Mouse (Mus musculus) embryonic facial prominence, embryonic 10.5 days (tissue): ENCODE measurements around the gene Osbpl10. TPM values are rescaled to one million over a fixed set of nuclear protein-coding genes. Genes with fewer than 3 reads are reported as not detected.

Experiments
- DNase-seq: peaks from one replicate; pipeline ENCODE4 v3.0.0-alpha.2; 2017; ENCODE audit warnings: low spot score
- H3K27ac ChIP-seq: fragments of 300-500 bp; sonication (generic); replicated peaks from 2 replicates; pipeline ENCODE4 v1.5.1; 2016; ENCODE audit warnings: mild to moderate bottlenecking
- H3K27me3 ChIP-seq: fragments of 300-500 bp; sonication (generic); replicated peaks from 2 replicates; pipeline ENCODE4 v1.6.1; 2016; ENCODE audit warnings: low read depth, mild to moderate bottlenecking; ENCODE audit not compliant: poor library complexity, severe bottlenecking
- H3K36me3 ChIP-seq: fragments of 300-500 bp; sonication (generic); replicated peaks from 2 replicates; pipeline ENCODE4 v1.6.1; 2016; ENCODE audit warnings: mild to moderate bottlenecking, moderate library complexity
- H3K4me1 ChIP-seq: fragments of 300-500 bp; sonication (generic); 2 replicates; pipeline ENCODE4 v1.6.1; 2016
- H3K4me3 ChIP-seq: fragments of 300-500 bp; sonication (generic); 2 replicates; pipeline ENCODE4 v1.5.1; 2016; ENCODE audit warnings: mild to moderate bottlenecking, moderate library complexity
- H3K9me3 ChIP-seq: fragments of 300-500 bp; sonication (generic); 2 replicates; pipeline ENCODE4 v1.6.1; 2016; ENCODE audit warnings: mild to moderate bottlenecking
- WGBS: fragments of 180-500 bp; shearing (Covaris S2); methylation state at CpG from one replicate; pipeline ENCODE4 v1.1.7; 2016; 5-methylcytosine and 5-hydroxymethylcytosine counted together
- polyA plus RNA-seq: library from polyadenylated mRNA; unstranded; fragments of >200 nt; fragmentation: Nextera tagmentation; extraction: Ambion mirVana; gene quantifications from 2 replicates; pipeline ENCODE4 v1.2.1, GENCODE M21; 2016

Osbpl10 gene
- polyA plus RNA-seq, 1 experiment from 2014 or later = 1.3 TPM

DNA sequence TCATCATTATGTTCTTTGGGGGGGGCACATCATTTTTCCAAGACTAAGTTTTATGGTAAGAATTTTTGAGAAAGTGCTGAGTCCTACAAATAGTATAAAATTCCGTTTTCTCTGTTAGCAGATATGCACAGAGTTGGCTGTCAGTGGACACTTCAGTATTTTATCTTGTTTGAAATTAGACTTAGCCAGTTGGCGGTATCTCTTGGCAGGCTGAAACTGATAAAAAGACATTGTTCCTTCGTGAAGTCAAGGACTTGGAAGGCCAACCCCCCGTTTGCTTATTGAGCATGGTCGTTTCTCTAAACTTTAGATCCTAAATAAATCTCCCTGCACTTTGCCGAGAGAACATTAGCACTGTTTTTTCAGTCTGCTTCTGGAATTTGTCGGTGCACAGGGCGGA lies 185.3 kb downstream of the Osbpl10 start:
- no peak for DNase-seq
- H3K4me3 ChIP-seq = no peak overlapping the region
- H3K9me3 ChIP-seq = no peaks in the 10 kb centered on the region
- H3K36me3 ChIP-seq = no peaks in the 10 kb centered on the region
- no peaks in the 10 kb centered on the region for H3K27me3 ChIP-seq
- H3K4me1 ChIP-seq = peaks cover 13% of the 10 kb centered on the region
- WGBS = 85% methylated on average over 8 of the region's 8 CpGs
- no peak overlapping the region for H3K27ac ChIP-seq

GRCm38 (mm10) chr9:115164351-115164750 lies 186.0 kb downstream of the Osbpl10 start:
- peaks cover 7% of the 10 kb centered on the region for H3K4me1 ChIP-seq
- H3K9me3 ChIP-seq = no peaks in the 10 kb centered on the region
- H3K27ac ChIP-seq = no peak overlapping the region
- WGBS = 89% methylated on average over 7 of the region's 7 CpGs
- DNase-seq = no peak
- no peaks in the 10 kb centered on the region for H3K36me3 ChIP-seq
- no peaks in the 10 kb centered on the region for H3K27me3 ChIP-seq
- no peak overlapping the region for H3K4me3 ChIP-seq

GRCm38 (mm10) chr9:115165996-115166395 lies 187.6 kb downstream of the Osbpl10 start:
- H3K4me1 ChIP-seq = peaks cover 4% of the 10 kb centered on the region; the same call in 1 of the 2 replicates
- H3K4me3 ChIP-seq = no peak overlapping the region
- no peak for DNase-seq
- 86% methylated on average over 8 of the region's 8 CpGs for WGBS
- no peak overlapping the region for H3K27ac ChIP-seq
- no peaks in the 10 kb centered on the region for H3K27me3 ChIP-seq
- no peaks in the 10 kb centered on the region for H3K36me3 ChIP-seq
- H3K9me3 ChIP-seq = no peaks in the 10 kb centered on the region

DNA sequence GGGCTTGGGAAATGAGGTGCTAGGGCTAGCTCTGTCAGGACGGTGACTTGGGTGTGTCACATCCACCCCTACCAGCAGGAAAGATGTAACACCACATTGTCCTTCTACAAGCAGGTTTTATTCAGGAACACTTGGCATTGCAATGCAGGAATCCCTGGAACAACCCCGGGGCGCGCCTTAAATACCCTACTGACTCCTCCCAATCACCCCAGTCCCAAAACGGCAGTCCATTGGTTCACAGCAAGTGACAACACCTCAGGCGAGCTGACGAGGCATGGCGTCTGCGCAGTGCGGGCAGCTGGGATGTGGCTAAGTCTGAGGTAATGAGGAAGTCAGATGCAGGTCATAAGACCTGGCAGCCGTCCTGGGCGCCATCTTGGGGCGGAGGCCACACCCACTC lies 191.2 kb downstream of the Osbpl10 start:
- Histone ChIP-seq H3K9me3 (no peaks in the 10 kb centered on the region), H3K4me1 (no peaks in the 10 kb centered on the region), H3K27me3 (no peaks in the 10 kb centered on the region), H3K36me3 (no peaks in the 10 kb centered on the region), H3K4me3 (no peak overlapping the region), H3K27ac (no peak overlapping the region)
- WGBS = 87% methylated on average over 13 of the region's 13 CpGs
- DNase-seq = no peak

- Histone ChIP-seq H3K27me3 (no peaks in the 10 kb centered on the region), H3K27ac (no peak overlapping the region), H3K4me3 (no peak overlapping the region), H3K36me3 (no peaks in the 10 kb centered on the region), H3K9me3 (no peaks in the 10 kb centered on the region), H3K4me1 (no peaks in the 10 kb centered on the region)
- DNase-seq = no peak
- 91% methylated on average over 6 of the region's 6 CpGs for WGBS
These were observed 193.7 kb downstream of the Osbpl10 start for GRCm38 (mm10) chr9:115172096-115172495.

DNA sequence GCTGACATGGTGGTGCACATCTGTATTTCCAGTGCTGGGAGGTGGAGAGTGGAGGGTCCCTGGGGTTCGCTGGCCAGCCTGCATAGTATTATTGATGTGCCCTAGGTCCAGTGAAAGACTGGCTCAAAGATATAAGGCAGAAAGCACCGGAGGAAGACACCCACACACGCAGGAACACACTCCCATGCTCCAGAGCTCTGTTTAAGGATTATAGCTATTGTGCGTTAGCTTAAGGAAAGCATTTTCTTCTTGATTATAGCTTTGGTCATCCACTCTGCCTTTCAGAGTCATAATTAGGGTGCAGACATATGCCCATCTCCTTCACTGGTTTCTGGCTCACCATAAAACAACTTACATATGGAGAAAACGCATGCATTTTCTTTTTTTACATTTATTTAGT lies 200.8 kb downstream of the Osbpl10 start:
- peaks cover 5% of the 10 kb centered on the region; the same call in 1 of the 2 replicates for H3K4me1 ChIP-seq
- no peak for DNase-seq

GRCm38 (mm10) chr9:115179935-115180334 lies 201.6 kb downstream of the Osbpl10 start:
- 77% methylated on average over 8 of the region's 8 CpGs for WGBS
- no peaks in the 10 kb centered on the region for H3K36me3 ChIP-seq
- DNase-seq = no peak
- no peak overlapping the region for H3K4me3 ChIP-seq
- H3K9me3 ChIP-seq = no peaks in the 10 kb centered on the region
- no peaks in the 10 kb centered on the region for H3K27me3 ChIP-seq
- H3K4me1 ChIP-seq = peaks cover 5% of the 10 kb centered on the region; the same call in 1 of the 2 replicates
- H3K27ac ChIP-seq = no peak overlapping the region

More for the DNA sequence above, 200.8 kb downstream of the Osbpl10 start:
- 87% methylated on average over 5 of the region's 5 CpGs for WGBS
- no peaks in the 10 kb centered on the region for H3K36me3 ChIP-seq
- no peak overlapping the region for H3K4me3 ChIP-seq
- H3K27me3 ChIP-seq = no peaks in the 10 kb centered on the region
- H3K27ac ChIP-seq = no peak overlapping the region
- no peaks in the 10 kb centered on the region for H3K9me3 ChIP-seq

- DNase-seq = no peak
- Histone ChIP-seq H3K36me3 (no peaks in the 10 kb centered on the region), H3K27ac (no peak overlapping the region), H3K4me3 (no peak overlapping the region), H3K9me3 (no peaks in the 10 kb centered on the region), H3K4me1 (no peaks in the 10 kb centered on the region), H3K27me3 (no peaks in the 10 kb centered on the region)
- 88% methylated on average over 11 of the region's 11 CpGs for WGBS
These were observed 208.0 kb downstream of the Osbpl10 start for GRCm38 (mm10) chr9:115186402-115186801.

GRCm38 (mm10) chr9:115190376-115190942 lies 212.1 kb downstream of the Osbpl10 start:
- Histone ChIP-seq H3K4me1 (no peaks in the 10 kb centered on the region), H3K4me3 (no peak overlapping the region), H3K9me3 (no peaks in the 10 kb centered on the region), H3K27me3 (no peaks in the 10 kb centered on the region), H3K27ac (no peak overlapping the region), H3K36me3 (no peaks in the 10 kb centered on the region)
- 84% methylated on average over 9 of the region's 9 CpGs for WGBS
- DNase-seq = no peak

- DNase-seq = no peak
- WGBS = 81% methylated on average over 3 of the region's 3 CpGs
- Histone ChIP-seq H3K27me3 (no peaks in the 10 kb centered on the region), H3K4me1 (peaks cover 14% of the 10 kb centered on the region), H3K36me3 (no peaks in the 10 kb centered on the region), H3K27ac (no peak overlapping the region), H3K9me3 (no peaks in the 10 kb centered on the region), H3K4me3 (no peak overlapping the region)
These were observed 214.5 kb downstream of the Osbpl10 start for GRCm38 (mm10) chr9:115192890-115193289.

DNA sequence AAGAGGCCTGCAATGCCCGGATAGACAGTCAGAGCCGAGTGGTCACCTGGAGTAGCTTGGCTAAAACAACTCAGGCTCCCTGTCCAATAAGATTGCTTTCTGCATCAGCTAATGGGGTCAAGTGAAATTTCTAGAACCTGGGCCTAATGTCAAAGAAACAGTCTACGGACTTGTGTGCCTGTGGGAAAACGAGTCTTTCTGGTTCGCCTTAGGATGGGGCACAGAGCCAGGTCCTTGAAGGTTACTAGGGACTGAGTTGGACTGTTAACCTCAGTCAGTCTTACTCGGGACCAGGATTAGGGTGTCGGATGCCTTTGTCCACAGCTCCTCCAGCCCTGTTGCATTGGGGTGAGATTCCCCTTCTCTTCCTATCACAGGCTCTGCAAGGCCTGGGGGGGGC lies 218.7 kb downstream of the Osbpl10 start:
- Histone ChIP-seq H3K27me3 (no peaks in the 10 kb centered on the region), H3K9me3 (no peaks in the 10 kb centered on the region), H3K27ac (no peak overlapping the region), H3K36me3 (no peaks in the 10 kb centered on the region), H3K4me3 (no peak overlapping the region), H3K4me1 (peaks cover 14% of the 10 kb centered on the region)
- WGBS = 77% methylated on average over 7 of the region's 7 CpGs
- no peak for DNase-seq

DNA sequence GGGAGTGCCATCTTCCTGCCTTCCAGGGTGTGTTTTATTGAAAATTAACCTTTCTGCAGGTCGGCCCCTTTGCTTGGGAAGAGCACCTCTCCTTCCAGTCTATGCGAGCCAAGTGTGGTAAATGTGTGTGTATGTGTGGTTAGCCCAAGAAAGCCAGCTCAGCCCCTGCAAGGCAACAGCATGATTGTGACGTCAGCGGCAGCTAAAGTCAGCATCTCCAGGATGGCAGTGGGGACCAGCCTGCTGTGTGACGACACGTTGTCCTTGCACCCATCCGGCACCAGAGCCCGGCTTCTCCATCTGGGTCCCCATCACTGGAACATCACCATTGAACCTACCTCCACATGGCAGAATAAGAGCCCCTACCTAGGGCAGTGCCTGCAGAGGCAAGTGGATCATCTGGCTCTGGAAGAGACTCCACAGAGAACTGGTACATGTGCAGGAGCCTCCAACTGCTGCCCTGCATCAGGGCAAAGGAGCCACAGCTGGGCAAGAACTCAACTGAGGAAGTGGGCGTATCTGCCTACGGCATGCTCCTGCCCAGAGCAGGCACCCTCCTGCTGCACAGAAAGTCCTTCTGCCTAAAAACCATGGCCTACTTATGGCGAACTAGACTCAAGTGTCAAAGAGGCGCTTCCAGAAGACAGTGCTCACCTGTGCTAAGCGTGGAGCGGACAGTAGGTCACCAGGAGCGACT lies 221.9 kb downstream of the Osbpl10 start:
- Histone ChIP-seq H3K27me3 (no peaks in the 10 kb centered on the region), H3K27ac (no peak overlapping the region), H3K4me3 (no peak overlapping the region), H3K4me1 (peaks cover 21% of the 10 kb centered on the region), H3K36me3 (no peaks in the 10 kb centered on the region), H3K9me3 (no peaks in the 10 kb centered on the region)
- no peak for DNase-seq
- WGBS = 91% methylated on average over 15 of the region's 15 CpGs

DNA sequence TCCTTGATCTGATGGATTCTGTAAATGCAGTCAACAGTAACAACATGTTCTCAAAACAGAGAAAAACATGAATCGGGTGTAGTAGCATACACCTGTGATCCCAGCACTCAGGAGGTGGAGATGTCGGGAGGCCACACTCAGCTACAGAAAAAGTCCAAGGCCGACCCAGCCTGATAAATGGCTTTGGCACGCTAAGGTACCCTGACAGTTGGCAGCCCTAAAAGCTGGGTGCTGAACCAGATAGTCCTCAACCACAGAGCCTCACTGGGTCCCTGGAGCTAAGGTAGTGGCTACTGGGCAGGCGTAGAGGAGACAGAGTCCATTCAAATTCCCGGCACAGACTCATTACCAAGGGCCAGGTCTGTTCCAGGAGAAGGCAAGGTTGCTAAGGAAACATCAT lies 222.9 kb downstream of the Osbpl10 start:
- Histone ChIP-seq H3K4me1 (peaks cover 27% of the 10 kb centered on the region), H3K36me3 (no peaks in the 10 kb centered on the region), H3K27me3 (no peaks in the 10 kb centered on the region), H3K27ac (no peak overlapping the region), H3K4me3 (no peak overlapping the region), H3K9me3 (no peaks in the 10 kb centered on the region)
- no peak for DNase-seq
- WGBS = 94% methylated on average over 6 of the region's 6 CpGs
